Mouse (Mus musculus) kidney, embryonic 16.5 days (tissue): ENCODE data around the gene Slc6a17. TPM values are rescaled to one million over a fixed set of nuclear protein-coding genes. Genes with fewer than 3 reads are reported as not detected.

ENCODE experiments used
- ATAC-seq: fragments of 200-750 bp; cut with Nextera tagmentation; 2 replicates; pipeline ENCODE4 v1.8.0; 2017; ENCODE audit warnings: moderate TSS enrichment; ENCODE audit not compliant: low FRiP score, low TSS enrichment
- H3K27ac ChIP-seq: fragments of 300-500 bp; sonication (generic); 2 replicates; pipeline ENCODE4 v1.5.1; 2014; ENCODE audit warnings: low read length
- H3K27me3 ChIP-seq: fragments of 300-500 bp; sonication (generic); 2 replicates; pipeline ENCODE4 v1.6.1; 2014; ENCODE audit warnings: low read length, control low read depth, mixed read lengths; ENCODE audit not compliant: insufficient read depth
- H3K36me3 ChIP-seq: fragments of 300-500 bp; sonication (generic); 2 replicates; pipeline ENCODE4 v1.6.1; 2014; ENCODE audit warnings: low read length, control low read depth, mixed read lengths; ENCODE audit not compliant: insufficient read depth
- H3K4me1 ChIP-seq: fragments of 300-500 bp; sonication (generic); 2 replicates; pipeline ENCODE4 v1.6.1; 2014; ENCODE audit warnings: low read length, control low read depth, mixed read lengths; ENCODE audit not compliant: insufficient read depth
- H3K4me2 ChIP-seq: fragments of 300-500 bp; sonication (generic); replicated peaks from 2 replicates; pipeline ENCODE4 v1.6.1; 2014; ENCODE audit warnings: low read depth, low read length
- H3K4me3 ChIP-seq: fragments of 300-500 bp; sonication (generic); 2 replicates; pipeline ENCODE4 v1.5.1; 2014; ENCODE audit warnings: mild to moderate bottlenecking, low read length
- H3K9ac ChIP-seq: fragments of 300-500 bp; sonication (generic); replicated peaks from 2 replicates; pipeline ENCODE4 v1.6.1; 2014; ENCODE audit warnings: low read length
- H3K9me3 ChIP-seq: fragments of 300-500 bp; sonication (generic); 2 replicates; pipeline ENCODE4 v1.6.1; 2016; ENCODE audit warnings: low read length, control low read depth
- WGBS: fragments of 180-500 bp; shearing (Covaris S2); extraction: QIAGEN DNeasy Blood & Tissue Kit; methylation state at CpG from one replicate; pipeline ENCODE4 v1.1.7; 2014; 5-methylcytosine and 5-hydroxymethylcytosine counted together
- polyA plus RNA-seq: library from polyadenylated mRNA; unstranded; fragments of >200 nt; fragmentation: Nextera tagmentation; extraction: Ambion mirVana; gene quantifications from 2 replicates; pipeline ENCODE4 v1.2.1, GENCODE M21; 2015

The Slc6a17 gene
- polyA plus RNA-seq, 1 experiment from 2014 or later: 3.8 TPM

DNA sequence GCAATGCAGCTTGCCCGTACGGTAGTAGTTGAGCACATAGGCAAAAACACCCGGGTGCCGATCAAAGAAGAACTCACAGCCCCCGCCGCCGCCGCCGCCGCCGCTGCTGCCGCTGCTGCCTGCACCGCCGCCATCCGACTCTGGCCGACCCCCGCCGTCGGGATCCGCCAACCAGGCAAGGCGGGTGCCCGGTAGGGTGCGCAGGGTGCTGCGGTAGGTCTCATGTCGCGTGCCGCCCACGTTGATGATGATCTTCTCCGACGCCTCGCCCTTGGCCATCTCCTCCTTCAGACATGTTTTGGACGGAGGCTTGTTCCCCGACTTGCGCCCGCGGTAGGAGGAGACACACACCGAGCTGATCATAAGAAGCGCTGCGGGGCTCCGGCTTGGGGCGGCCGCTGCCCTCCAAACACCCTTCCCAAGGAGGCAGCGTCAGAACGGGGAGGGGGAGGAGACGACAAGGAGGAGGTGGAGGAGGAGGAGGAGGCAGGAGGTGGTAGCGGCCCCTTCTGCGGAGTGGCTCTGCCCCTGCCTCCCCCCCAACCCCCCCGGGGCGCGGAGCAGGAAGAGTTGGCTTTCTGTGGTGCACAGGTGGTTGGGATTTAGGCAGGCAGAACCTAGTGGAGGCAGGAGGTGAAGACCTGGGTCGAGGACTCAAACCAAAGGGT, 59.2 kb downstream of the Slc6a17 start:
- H3K4me3 ChIP-seq: peak overlapping the region; percentile 55
- H3K9me3 ChIP-seq: no peaks in the 10 kb centered on the region
- peak overlapping the region; percentile 93 for H3K4me2 ChIP-seq
- H3K4me1 ChIP-seq: peaks cover 23% of the 10 kb centered on the region
- ATAC-seq: no peak
- no peak overlapping the region for H3K27ac ChIP-seq
- no peak overlapping the region; the same call in 1 of the 2 replicates for H3K9ac ChIP-seq
- H3K36me3 ChIP-seq: no peaks in the 10 kb centered on the region
- under 1% methylated on average over 46 of the region's 51 CpGs for WGBS
- H3K27me3 ChIP-seq: peaks cover 90% of the 10 kb centered on the region

DNA sequence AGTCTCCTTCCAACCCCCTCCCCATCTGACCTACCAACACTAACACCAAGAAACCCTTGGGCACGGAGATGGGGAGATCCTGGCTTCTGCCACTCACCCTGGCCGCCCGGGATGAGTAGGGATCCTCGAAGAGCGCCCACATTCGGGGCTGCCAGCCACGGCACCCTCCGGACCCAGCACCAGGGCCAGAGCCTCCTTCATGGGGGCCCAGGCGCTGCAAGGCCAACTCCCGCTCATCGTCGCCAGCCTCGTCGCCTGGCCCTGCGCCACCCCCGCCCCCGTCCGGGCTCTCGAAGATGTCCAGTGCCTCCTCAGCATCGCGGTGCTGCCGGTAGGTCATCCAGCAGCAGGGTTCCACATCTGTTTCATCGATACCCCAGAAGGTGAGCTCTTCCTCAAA, 59.7 kb downstream of the Slc6a17 start:
- H3K9me3 ChIP-seq: no peaks in the 10 kb centered on the region
- H3K4me3 ChIP-seq: peak overlapping the region; percentile 55
- no peaks in the 10 kb centered on the region for H3K36me3 ChIP-seq
- 3% methylated on average over 23 of the region's 23 CpGs for WGBS
- ATAC-seq: no peak
- H3K4me1 ChIP-seq: peaks cover 23% of the 10 kb centered on the region
- H3K27me3 ChIP-seq: peaks cover 85% of the 10 kb centered on the region
- no peak overlapping the region for H3K9ac ChIP-seq
- no peak overlapping the region for H3K27ac ChIP-seq
- H3K4me2 ChIP-seq: peak overlapping the region; percentile 93

GRCm38 (mm10) chr3:107454280-107454679, 63.5 kb downstream of the Slc6a17 start:
- ATAC-seq: no peak
- 39% methylated on average over 4 of the region's 4 CpGs for WGBS
- Histone ChIP-seq H3K9ac (no peak overlapping the region), H3K27me3 (peaks cover 47% of the 10 kb centered on the region), H3K27ac (no peak overlapping the region), H3K4me2 (no peak overlapping the region), H3K4me1 (peaks cover 15% of the 10 kb centered on the region), H3K4me3 (no peak overlapping the region), H3K36me3 (no peaks in the 10 kb centered on the region), H3K9me3 (no peaks in the 10 kb centered on the region)

GRCm38 (mm10) chr3:107446822-107447221, 71.0 kb downstream of the Slc6a17 start:
- WGBS: 79% methylated on average over 3 of the region's 3 CpGs
- Histone ChIP-seq H3K36me3 (no peaks in the 10 kb centered on the region), H3K27me3 (no peaks in the 10 kb centered on the region), H3K9ac (no peak overlapping the region), H3K4me3 (no peak overlapping the region), H3K9me3 (no peaks in the 10 kb centered on the region), H3K27ac (no peak overlapping the region), H3K4me2 (no peak overlapping the region), H3K4me1 (peaks cover 5% of the 10 kb centered on the region; the same call in 1 of the 2 replicates)
- no peak for ATAC-seq

GRCm38 (mm10) chr3:107443866-107444265, 74.0 kb downstream of the Slc6a17 start:
- 81% methylated on average over 5 of the region's 5 CpGs for WGBS
- H3K27me3 ChIP-seq: no peaks in the 10 kb centered on the region
- H3K27ac ChIP-seq: no peak overlapping the region
- H3K4me1 ChIP-seq: no peaks in the 10 kb centered on the region
- H3K4me3 ChIP-seq: no peak overlapping the region
- no peaks in the 10 kb centered on the region; the same call in 1 of the 2 replicates for H3K9me3 ChIP-seq
- no peaks in the 10 kb centered on the region for H3K36me3 ChIP-seq
- ATAC-seq: no peak
- H3K9ac ChIP-seq: no peak overlapping the region
- no peak overlapping the region for H3K4me2 ChIP-seq

DNA sequence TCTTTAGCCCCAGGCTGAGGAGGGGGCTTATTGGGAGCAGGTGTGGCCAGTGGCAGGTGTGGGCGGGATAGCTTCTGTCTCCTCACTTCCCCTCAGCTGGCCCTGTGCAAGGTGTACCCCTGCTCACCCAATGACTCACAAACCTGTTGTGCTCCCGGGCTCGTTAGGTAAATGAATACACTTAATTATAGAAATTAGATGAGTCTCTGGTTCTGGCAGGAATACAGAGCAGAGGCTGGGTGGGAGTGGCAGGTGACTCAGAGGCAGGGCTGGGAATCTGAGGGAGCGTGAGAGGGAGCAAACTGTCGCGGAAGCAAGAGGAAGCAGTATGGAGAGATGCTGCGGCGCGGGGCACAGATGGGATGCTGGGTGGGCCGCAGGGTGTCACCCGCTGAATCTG, 75.6 kb downstream of the Slc6a17 start:
- no peak overlapping the region for H3K4me3 ChIP-seq
- H3K36me3 ChIP-seq: no peaks in the 10 kb centered on the region
- no peaks in the 10 kb centered on the region for H3K27me3 ChIP-seq
- no peak overlapping the region for H3K27ac ChIP-seq
- 75% methylated on average over 11 of the region's 11 CpGs for WGBS
- no peaks in the 10 kb centered on the region for H3K4me1 ChIP-seq
- H3K4me2 ChIP-seq: no peak overlapping the region
- no peaks in the 10 kb centered on the region; the same call in 1 of the 2 replicates for H3K9me3 ChIP-seq
- no peak overlapping the region for H3K9ac ChIP-seq
- peak; percentile 52; the same call in 1 of the 2 replicates for ATAC-seq

GRCm38 (mm10) chr3:107441306-107441705, 76.5 kb downstream of the Slc6a17 start:
- ATAC-seq: no peak
- H3K36me3 ChIP-seq: no peaks in the 10 kb centered on the region
- no peak overlapping the region for H3K4me3 ChIP-seq
- no peaks in the 10 kb centered on the region for H3K4me1 ChIP-seq
- no peak overlapping the region for H3K4me2 ChIP-seq
- WGBS: 83% methylated on average over 8 of the region's 8 CpGs
- H3K27ac ChIP-seq: no peak overlapping the region
- H3K27me3 ChIP-seq: no peaks in the 10 kb centered on the region
- H3K9me3 ChIP-seq: no peaks in the 10 kb centered on the region; the same call in 1 of the 2 replicates
- no peak overlapping the region for H3K9ac ChIP-seq

DNA sequence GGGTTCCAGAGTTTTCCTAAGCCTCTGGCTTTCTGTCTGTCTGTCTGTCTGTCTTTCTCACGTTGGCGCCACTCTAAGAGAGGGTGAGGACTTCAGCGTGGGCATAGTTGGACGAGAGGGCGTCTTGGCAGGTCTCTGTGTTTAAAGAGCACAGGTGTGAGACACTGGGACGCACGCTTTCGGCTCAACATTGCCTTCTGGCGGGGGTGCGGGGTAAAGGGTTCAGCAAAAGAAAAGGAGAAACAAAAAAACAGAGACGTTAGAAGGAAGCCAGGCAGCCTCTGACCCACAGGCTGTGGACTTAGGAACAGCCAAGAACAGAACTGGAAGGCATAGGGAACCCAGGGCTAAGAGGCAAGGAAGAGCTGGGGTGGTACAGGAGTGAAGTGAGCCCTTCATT, 78.5 kb downstream of the Slc6a17 start:
- no peak for ATAC-seq
- Histone ChIP-seq H3K4me1 (no peaks in the 10 kb centered on the region), H3K9me3 (no peaks in the 10 kb centered on the region; the same call in 1 of the 2 replicates), H3K36me3 (no peaks in the 10 kb centered on the region), H3K9ac (no peak overlapping the region), H3K4me3 (no peak overlapping the region), H3K4me2 (no peak overlapping the region), H3K27ac (no peak overlapping the region), H3K27me3 (no peaks in the 10 kb centered on the region)
- 91% methylated on average over 11 of the region's 11 CpGs for WGBS

GRCm38 (mm10) chr3:107437666-107438065, 80.2 kb downstream of the Slc6a17 start:
- H3K36me3 ChIP-seq: no peaks in the 10 kb centered on the region
- no peak overlapping the region for H3K9ac ChIP-seq
- 90% methylated on average over 2 of the region's 2 CpGs for WGBS
- no peaks in the 10 kb centered on the region for H3K4me1 ChIP-seq
- no peak for ATAC-seq
- no peak overlapping the region for H3K4me3 ChIP-seq
- no peak overlapping the region for H3K27ac ChIP-seq
- no peak overlapping the region for H3K4me2 ChIP-seq
- no peaks in the 10 kb centered on the region; the same call in 1 of the 2 replicates for H3K9me3 ChIP-seq
- H3K27me3 ChIP-seq: no peaks in the 10 kb centered on the region

DNA sequence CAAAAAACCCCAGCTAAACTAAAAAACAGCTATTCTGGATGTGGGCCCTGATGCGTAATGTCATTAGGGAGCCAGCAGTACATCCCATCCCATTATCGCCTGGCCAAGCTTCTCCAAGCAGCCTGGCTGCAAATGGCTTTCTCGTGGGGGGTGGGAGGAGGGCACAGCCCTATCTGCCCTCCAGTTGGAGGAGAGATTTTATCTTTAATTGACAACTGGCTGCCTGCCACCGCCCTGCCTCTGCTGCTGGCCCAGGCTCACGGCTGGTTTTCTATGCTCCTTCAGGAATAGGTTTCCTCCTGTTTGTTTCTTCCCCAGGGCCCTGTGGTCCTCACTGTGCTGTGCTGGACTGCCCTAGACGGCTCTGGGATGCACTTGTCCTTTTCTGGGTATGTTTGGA, 81.4 kb downstream of the Slc6a17 start:
- ATAC-seq: no peak
- WGBS: 61% methylated on average over 6 of the region's 6 CpGs
- no peaks in the 10 kb centered on the region for H3K27me3 ChIP-seq
- H3K4me3 ChIP-seq: no peak overlapping the region
- no peaks in the 10 kb centered on the region; the same call in 1 of the 2 replicates for H3K9me3 ChIP-seq
- H3K9ac ChIP-seq: no peak overlapping the region
- H3K36me3 ChIP-seq: no peaks in the 10 kb centered on the region
- no peaks in the 10 kb centered on the region for H3K4me1 ChIP-seq
- no peak overlapping the region for H3K4me2 ChIP-seq
- no peak overlapping the region for H3K27ac ChIP-seq
